Mouse (Mus musculus): ENCODE results near the gene Stard13. TPM values are rescaled to one million over a fixed set of nuclear protein-coding genes. Genes with fewer than 3 reads are reported as not detected.

Stard13 gene
- polyA plus RNA-seq (2017; shearing (Covaris generic)): under 1 TPM; 0.23 to 0.49 TPM

GRCm38 (mm10) chr5:151233400-151234031 lies at the start of gene Stard13:
Stard13 (minus strand) TSS chr5:151233836.

Other genes starting within 250 kb of the Stard13 start
- not detected for gene Gm42906, start 194.3 kb upstream of the Stard13 start, polyA plus RNA-seq (2017; shearing (Covaris generic))

Data from inflammation-experienced regulatory T-cells (primary cell).